Mouse (Mus musculus): ENCODE measurements around the gene Ryr3.

GRCm38 (mm10) chr2:112614375-112614774 lies 602.5 kb downstream of the Ryr3 start:
- TF ChIP-seq EP300 (optimal IDR thresholded peaks at IDR 0.05), result no peak
- no peak for TF ChIP-seq CTCF (IDR thresholded peaks at IDR 0.05; ENCODE audit: low read depth)
